Mouse (Mus musculus): ENCODE data around the gene Rnasel. TPM values are rescaled to one million over a fixed set of nuclear protein-coding genes. Genes with fewer than 3 reads are reported as not detected.

Gene Rnasel
- polyA plus RNA-seq, 1 experiment = 12.3 TPM

DNA sequence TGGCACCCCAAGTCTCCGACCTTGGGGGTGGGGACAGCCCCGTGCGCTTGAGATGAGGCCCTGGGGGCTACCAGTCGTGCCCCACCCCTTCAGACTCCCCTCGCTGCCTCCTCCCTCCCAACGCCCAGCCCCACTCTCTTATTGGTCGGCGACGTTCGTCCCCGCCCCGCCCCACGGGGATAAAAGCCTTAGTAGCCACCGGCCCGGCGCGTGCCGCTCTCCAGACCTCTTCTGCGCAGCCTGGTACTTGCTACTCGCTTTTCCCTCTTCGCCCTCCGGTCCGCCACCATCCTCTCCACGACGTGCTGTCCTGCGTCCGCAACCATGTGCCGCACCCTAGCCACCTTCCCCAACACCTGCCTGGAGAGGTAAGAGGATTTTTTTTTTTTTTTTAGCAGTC lies 9.1 kb upstream of the Rnasel start, which contains the start of gene Rgs16:
Gene Rgs16 (plus strand): TSS at position 205 of the 400 bp plus-strand sequence.
- WGBS = 2% methylated on average over 28 of the region's 28 CpGs
- peak within 1 kb of the TSS; percentile 8 for H3K4me3 ChIP-seq (ENCODE audit: control insufficient read depth, insufficient read depth, low read length)
- no peaks in the 10 kb centered on the region for H3K36me3 ChIP-seq (ENCODE audit: control insufficient read depth, insufficient read depth, low read length)
- no peak within 1 kb of the TSS for H3K27ac ChIP-seq (ENCODE audit: control insufficient read depth, insufficient read depth, low read length)
- peaks cover 10% of the 10 kb centered on the region for H3K4me1 ChIP-seq (replicated peaks; ENCODE audit: control insufficient read depth, insufficient read depth, low read length)
- H3K27me3 ChIP-seq (ENCODE audit: control insufficient read depth, insufficient read depth, low read length) = no peaks in the 10 kb centered on the region; the same call in 1 of the 2 replicates
- DNase-seq = peak; percentile 65
- TF ChIP-seq POLR2A (IDR thresholded peaks at IDR 0.05; ENCODE audit: control insufficient read depth, extremely low read depth, insufficient read depth, low read length, poor library complexity) (no peak), CTCF (IDR thresholded peaks at IDR 0.05; ENCODE audit: borderline replicate concordance, control insufficient read depth, extremely low read depth, insufficient read depth, low read length, poor library complexity) (no peak)

DNA sequence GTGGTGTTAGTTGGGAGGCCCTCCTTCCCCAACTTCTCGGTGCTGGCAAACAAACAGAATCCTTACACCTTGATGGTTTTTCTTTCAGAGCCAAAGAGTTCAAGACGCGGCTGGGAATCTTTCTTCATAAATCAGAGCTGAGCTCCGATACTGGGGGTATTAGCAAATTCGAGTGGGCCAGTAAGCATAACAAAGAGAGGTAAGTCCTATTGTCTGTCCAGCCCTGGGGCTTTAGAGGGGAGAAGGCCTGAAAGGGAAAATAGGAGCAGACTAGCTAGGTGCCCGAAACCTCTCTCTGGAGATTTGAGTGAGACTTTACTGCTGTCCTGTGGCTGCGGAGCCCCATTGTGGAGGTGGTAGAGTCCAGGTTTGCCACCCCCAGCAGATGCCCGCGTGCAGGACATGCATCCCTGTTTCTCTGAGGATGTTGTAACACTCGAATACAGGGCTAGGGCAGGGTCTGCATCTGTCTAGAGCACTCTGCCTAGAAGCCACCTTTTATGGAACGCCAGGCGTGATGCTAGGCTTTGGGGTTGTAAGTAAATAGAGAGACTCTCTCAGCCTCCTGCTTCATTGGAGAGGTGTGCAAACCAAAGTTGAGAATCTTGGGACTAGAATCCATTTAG lies 8.3 kb upstream of the Rnasel start:
- H3K4me3 ChIP-seq (ENCODE audit: control insufficient read depth, insufficient read depth, low read length) = 0 out of 2 replicates have a peak overlapping the region, but pooled peaks have one; percentile 8
- no peaks in the 10 kb centered on the region for H3K36me3 ChIP-seq (ENCODE audit: control insufficient read depth, insufficient read depth, low read length)
- no peak overlapping the region for H3K27ac ChIP-seq (ENCODE audit: control insufficient read depth, insufficient read depth, low read length)
- H3K4me1 ChIP-seq (replicated peaks; ENCODE audit: control insufficient read depth, insufficient read depth, low read length) = peaks cover 10% of the 10 kb centered on the region
- no peak for DNase-seq
- H3K27me3 ChIP-seq (ENCODE audit: control insufficient read depth, insufficient read depth, low read length) = no peaks in the 10 kb centered on the region; the same call in 1 of the 2 replicates
- 67% methylated on average over 12 of the region's 12 CpGs for WGBS
- TF ChIP-seq POLR2A (IDR thresholded peaks at IDR 0.05; ENCODE audit: control insufficient read depth, extremely low read depth, insufficient read depth, low read length, poor library complexity) (no peak), CTCF (IDR thresholded peaks at IDR 0.05; ENCODE audit: borderline replicate concordance, control insufficient read depth, extremely low read depth, insufficient read depth, low read length, poor library complexity) (no peak)

DNA sequence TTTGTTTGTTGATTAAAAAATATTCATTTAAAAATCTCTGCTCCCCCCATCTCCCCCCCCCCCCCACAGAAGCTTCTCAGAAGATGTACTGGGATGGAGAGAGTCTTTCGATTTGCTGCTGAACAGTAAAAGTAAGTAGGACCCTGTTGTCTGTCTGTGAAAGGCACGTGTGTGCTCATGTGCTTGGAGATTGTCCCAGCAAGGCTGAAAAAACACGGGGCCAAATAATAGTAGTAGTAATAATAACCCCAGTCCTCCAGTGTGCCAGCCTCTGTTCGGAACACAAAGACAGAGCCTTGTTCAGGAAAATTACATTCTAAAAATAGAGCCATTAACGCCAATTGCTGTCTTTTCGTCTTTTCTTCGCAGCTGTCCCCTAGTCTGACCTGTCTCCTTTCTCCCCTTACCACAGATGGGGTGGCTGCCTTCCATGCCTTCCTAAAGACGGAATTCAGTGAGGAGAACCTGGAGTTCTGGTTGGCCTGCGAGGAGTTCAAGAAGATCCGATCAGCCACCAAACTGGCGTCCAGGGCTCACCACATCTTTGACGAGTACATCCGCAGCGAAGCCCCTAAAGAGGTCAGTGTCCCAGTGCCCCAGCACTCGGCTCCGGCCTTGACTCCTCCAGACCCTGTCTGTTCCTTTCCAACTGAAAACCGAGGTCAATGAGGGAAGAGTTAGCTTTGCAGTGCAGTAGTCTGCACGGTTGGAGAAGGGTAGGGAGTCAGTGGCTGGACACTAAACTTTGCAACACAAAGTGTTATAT lies 7.5 kb upstream of the Rnasel start:
- no peak for DNase-seq
- H3K27me3 ChIP-seq (ENCODE audit: control insufficient read depth, insufficient read depth, low read length) = no peaks in the 10 kb centered on the region; the same call in 1 of the 2 replicates
- 86% methylated on average over 18 of the region's 18 CpGs for WGBS
- TF ChIP-seq POLR2A (IDR thresholded peaks at IDR 0.05; ENCODE audit: control insufficient read depth, extremely low read depth, insufficient read depth, low read length, poor library complexity) = no peak
- TF ChIP-seq CTCF (IDR thresholded peaks at IDR 0.05; ENCODE audit: borderline replicate concordance, control insufficient read depth, extremely low read depth, insufficient read depth, low read length, poor library complexity) = no peak
- no peak overlapping the region for H3K27ac ChIP-seq (ENCODE audit: control insufficient read depth, insufficient read depth, low read length)
- no peak overlapping the region for H3K4me3 ChIP-seq (ENCODE audit: control insufficient read depth, insufficient read depth, low read length)
- H3K36me3 ChIP-seq (ENCODE audit: control insufficient read depth, insufficient read depth, low read length) = no peaks in the 10 kb centered on the region
- peaks cover 14% of the 10 kb centered on the region for H3K4me1 ChIP-seq (replicated peaks; ENCODE audit: control insufficient read depth, insufficient read depth, low read length)

DNA sequence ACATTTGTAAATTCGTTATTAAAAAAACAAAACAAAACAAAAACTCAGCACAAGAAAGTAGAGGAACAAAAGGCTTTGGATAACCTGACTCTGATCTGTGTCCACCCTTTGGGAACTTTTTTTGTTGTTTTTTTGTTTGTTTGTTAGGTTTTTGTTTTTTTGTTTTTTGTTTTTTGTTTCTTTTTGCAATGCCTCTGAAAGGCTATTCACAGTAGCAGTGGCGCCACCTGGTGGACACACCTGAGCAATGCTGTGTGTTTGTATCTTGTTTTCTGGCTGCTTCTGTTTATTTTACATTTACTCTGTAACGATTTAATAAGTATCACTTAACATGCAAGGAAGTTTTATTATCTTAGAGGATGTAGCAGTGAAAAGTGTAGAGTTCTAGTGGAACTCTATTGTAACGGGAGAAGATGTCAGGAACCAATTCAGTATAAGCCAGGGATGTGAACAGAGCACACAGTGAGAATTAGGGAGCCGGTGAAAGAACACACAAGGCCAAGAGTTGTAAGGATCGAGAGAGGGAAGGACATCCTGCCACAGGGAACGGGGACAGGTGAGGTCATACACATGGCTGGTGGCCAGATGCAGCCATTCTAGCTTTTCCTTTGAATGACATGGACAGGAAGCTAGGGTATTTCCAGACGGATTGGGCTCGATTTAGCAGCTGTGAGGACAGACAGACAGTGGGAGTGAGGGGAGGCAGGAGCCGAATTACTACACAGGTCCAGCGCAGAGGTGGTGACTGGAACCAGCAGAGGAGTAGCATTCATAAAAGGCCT lies 6.7 kb upstream of the Rnasel start:
- peak; percentile 73 for DNase-seq
- H3K27ac ChIP-seq (ENCODE audit: control insufficient read depth, insufficient read depth, low read length) = no peak overlapping the region
- 53% methylated on average over 11 of the region's 11 CpGs for WGBS

DNA sequence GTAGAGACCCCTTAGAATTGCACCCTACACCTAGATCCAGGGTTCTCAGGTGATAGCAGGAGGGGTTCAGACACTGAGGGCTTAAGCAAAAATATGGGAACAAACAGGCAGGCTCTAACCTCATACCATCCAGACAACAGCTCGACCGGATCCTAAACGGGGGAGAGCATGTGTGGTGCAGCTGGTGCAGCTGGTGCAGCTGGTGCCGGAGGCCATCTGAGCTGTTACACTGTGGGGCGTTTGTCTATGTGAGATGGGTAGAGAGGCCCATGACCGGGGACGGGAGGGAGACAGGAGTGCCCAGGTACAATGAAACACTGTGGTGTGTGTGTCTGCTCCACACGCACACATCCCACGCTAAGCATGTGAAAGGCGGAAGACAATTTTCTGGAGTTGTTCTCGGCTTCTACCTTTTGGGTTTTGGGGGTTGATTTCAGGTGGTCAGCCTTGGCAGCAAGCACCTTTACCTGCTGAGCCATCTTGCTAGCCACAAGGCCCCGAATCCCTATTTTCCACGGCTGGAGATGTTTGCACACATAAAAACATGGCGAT lies 3.0 kb upstream of the Rnasel start:
- no peak overlapping the region for H3K27ac ChIP-seq (ENCODE audit: control insufficient read depth, insufficient read depth, low read length)
- H3K4me1 ChIP-seq (replicated peaks; ENCODE audit: control insufficient read depth, insufficient read depth, low read length) = peaks cover 25% of the 10 kb centered on the region
- WGBS = 67% methylated on average over 14 of the region's 14 CpGs
- no peaks in the 10 kb centered on the region for H3K36me3 ChIP-seq (ENCODE audit: control insufficient read depth, insufficient read depth, low read length)
- no peak overlapping the region for H3K4me3 ChIP-seq (ENCODE audit: control insufficient read depth, insufficient read depth, low read length)
- peak; percentile 33 for DNase-seq
- no peaks in the 10 kb centered on the region for H3K27me3 ChIP-seq (ENCODE audit: control insufficient read depth, insufficient read depth, low read length)
- no peak for TF ChIP-seq POLR2A (IDR thresholded peaks at IDR 0.05; ENCODE audit: control insufficient read depth, extremely low read depth, insufficient read depth, low read length, poor library complexity)
- TF ChIP-seq CTCF (IDR thresholded peaks at IDR 0.05; ENCODE audit: borderline replicate concordance, control insufficient read depth, extremely low read depth, insufficient read depth, low read length, poor library complexity) = no peak

More for the DNA sequence above, 6.7 kb upstream of the Rnasel start:
- no peak overlapping the region for H3K4me3 ChIP-seq (ENCODE audit: control insufficient read depth, insufficient read depth, low read length)
- H3K4me1 ChIP-seq (replicated peaks; ENCODE audit: control insufficient read depth, insufficient read depth, low read length) = peaks cover 14% of the 10 kb centered on the region
- no peaks in the 10 kb centered on the region for H3K36me3 ChIP-seq (ENCODE audit: control insufficient read depth, insufficient read depth, low read length)
- TF ChIP-seq POLR2A (IDR thresholded peaks at IDR 0.05; ENCODE audit: control insufficient read depth, extremely low read depth, insufficient read depth, low read length, poor library complexity) (no peak), CTCF (IDR thresholded peaks at IDR 0.05; ENCODE audit: borderline replicate concordance, control insufficient read depth, extremely low read depth, insufficient read depth, low read length, poor library complexity) (no peak)
- H3K27me3 ChIP-seq (ENCODE audit: control insufficient read depth, insufficient read depth, low read length) = no peaks in the 10 kb centered on the region; the same call in 1 of the 2 replicates

DNA sequence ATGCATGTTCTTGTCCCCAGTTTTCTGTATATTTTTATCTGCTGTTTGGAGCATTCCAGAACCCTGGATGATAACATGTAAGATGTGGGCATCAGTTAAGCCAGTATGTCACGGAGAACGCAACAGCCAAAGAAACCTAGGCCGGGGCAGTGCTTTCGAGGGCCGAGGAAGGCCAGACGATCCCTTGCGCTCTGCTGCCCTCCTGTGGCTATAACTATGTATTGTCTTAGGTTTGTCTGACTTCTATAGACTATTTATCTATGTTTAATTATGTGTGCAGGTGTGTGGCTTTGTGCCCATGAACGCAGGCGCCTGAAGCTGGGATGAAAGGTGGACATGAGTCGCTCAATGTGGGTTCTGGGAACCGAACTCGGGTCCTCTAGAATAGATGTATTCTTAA lies 2.5 kb upstream of the Rnasel start:
- DNase-seq = peak; percentile 76
- Histone ChIP-seq H3K27ac (ENCODE audit: control insufficient read depth, insufficient read depth, low read length) (no peak overlapping the region), H3K4me1 (replicated peaks; ENCODE audit: control insufficient read depth, insufficient read depth, low read length) (peaks cover 25% of the 10 kb centered on the region), H3K4me3 (ENCODE audit: control insufficient read depth, insufficient read depth, low read length) (no peak overlapping the region), H3K27me3 (ENCODE audit: control insufficient read depth, insufficient read depth, low read length) (no peaks in the 10 kb centered on the region), H3K36me3 (ENCODE audit: control insufficient read depth, insufficient read depth, low read length) (no peaks in the 10 kb centered on the region)
- TF ChIP-seq CTCF (IDR thresholded peaks at IDR 0.05; ENCODE audit: borderline replicate concordance, control insufficient read depth, extremely low read depth, insufficient read depth, low read length, poor library complexity) (peak; percentile 75), POLR2A (IDR thresholded peaks at IDR 0.05; ENCODE audit: control insufficient read depth, extremely low read depth, insufficient read depth, low read length, poor library complexity) (no peak)
- WGBS = 4% methylated on average over 12 of the region's 12 CpGs
